25 mouse cellular contexts compared by ENCODE assay signal in the genomic region with DNA sequence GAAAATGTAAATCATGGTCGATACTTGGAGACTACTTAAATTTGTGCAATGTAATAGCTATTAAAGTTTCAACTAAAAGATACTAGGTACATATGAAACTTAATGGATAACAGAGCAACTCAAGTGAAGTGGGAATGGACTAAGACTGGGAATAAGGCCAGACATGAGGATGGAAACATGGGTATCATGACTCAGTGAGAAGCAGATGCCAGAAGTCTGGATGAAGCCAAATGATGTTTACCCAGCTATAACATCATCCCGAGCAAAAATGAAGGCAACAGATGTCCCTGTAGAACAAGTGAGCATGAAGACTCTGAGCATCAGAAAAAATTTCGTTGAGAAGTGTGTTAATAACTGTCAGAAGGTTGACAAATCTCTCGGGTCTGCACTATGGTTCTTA.
DNase-seq lines count a peak whose midpoint lies in the region; ATAC-seq and TF ChIP-seq lines count a peak whose summit lies in the region.
"Had no signal": no experiment of that assay in that cellular context is flagged by ENCODE, and none has a peak within 500 bp of the region (broad histone marks: within the 10 kb centered on the region; RNA-seq: fewer than 3 reads in every experiment).

No protein-coding gene starts in this region.

- intact Hi-C loops in left cerebral cortex, postnatal 4 days (cut with DNase I): no loop called here

- 73% methylated on average over 4 of the region's 4 CpGs for WGBS in forebrain, embryonic 14.5 days
- WGBS in forebrain, embryonic 11.5 days: 73% methylated on average over 4 of the region's 4 CpGs
- 79% methylated on average over 4 of the region's 4 CpGs for WGBS in midbrain, embryonic 10.5 days

- H3K4me2 ChIP-seq in forebrain, embryonic 14.5 days (ENCODE audit: low read length): no peak overlapping the region
- no peak overlapping the region for H3K4me2 ChIP-seq in forebrain, embryonic 11.5 days (ENCODE audit: low read depth, low read length, severe bottlenecking)
- H3K4me2 ChIP-seq: embryonic facial prominence, embryonic 12.5 days; heart, embryonic 15.5 days; hindbrain, embryonic 15.5 days; intestine, embryonic 15.5 days had no signal

- no peaks in the 10 kb centered on the region for H3K4me1 ChIP-seq in forebrain, embryonic 14.5 days (ENCODE audit: control insufficient read depth, insufficient read depth, low read length)
- H3K4me1 ChIP-seq in forebrain, embryonic 11.5 days (replicated peaks; ENCODE audit: control insufficient read depth, insufficient read depth, low read length): no peaks in the 10 kb centered on the region
- no peaks in the 10 kb centered on the region for H3K4me1 ChIP-seq in midbrain, embryonic 10.5 days
- H3K4me1 ChIP-seq: embryonic facial prominence, embryonic 12.5 days; heart, embryonic 15.5 days; hindbrain, embryonic 15.5 days; intestine, embryonic 15.5 days had no signal

- H3K27me3 ChIP-seq in forebrain, embryonic 14.5 days (replicated peaks; ENCODE audit: control insufficient read depth, insufficient read depth, low read length): no peaks in the 10 kb centered on the region
- no peaks in the 10 kb centered on the region for H3K27me3 ChIP-seq in forebrain, embryonic 11.5 days (ENCODE audit: control insufficient read depth, insufficient read depth, low read length)
- H3K27me3 ChIP-seq in midbrain, embryonic 10.5 days (ENCODE audit: low read depth, poor library complexity, severe bottlenecking): no peaks in the 10 kb centered on the region
- H3K27me3 ChIP-seq: CH12.LX; embryonic facial prominence, embryonic 12.5 days; heart, embryonic 15.5 days; hindbrain, embryonic 15.5 days; intestine, embryonic 15.5 days had no signal

- no peak overlapping the region for H3K9ac ChIP-seq in forebrain, embryonic 14.5 days (ENCODE audit: low read length)
- H3K9ac ChIP-seq in forebrain, embryonic 11.5 days (ENCODE audit: low read length): no peak overlapping the region
- H3K9ac ChIP-seq: embryonic facial prominence, embryonic 12.5 days; heart, embryonic 15.5 days; hindbrain, embryonic 15.5 days; intestine, embryonic 15.5 days had no signal

- TF ChIP-seq CTCF in layer of hippocampus, adult 2 months (conservative IDR thresholded peaks at IDR 0.05): no peak

- no peaks in the 10 kb centered on the region for H3K9me3 ChIP-seq in forebrain, embryonic 14.5 days (replicated peaks; ENCODE audit: control insufficient read depth, low read length)
- no peaks in the 10 kb centered on the region for H3K9me3 ChIP-seq in forebrain, embryonic 11.5 days (ENCODE audit: control insufficient read depth, low read length)
- no peaks in the 10 kb centered on the region for H3K9me3 ChIP-seq in midbrain, embryonic 10.5 days (replicated peaks)
- H3K9me3 ChIP-seq: embryonic facial prominence, embryonic 12.5 days; heart, embryonic 15.5 days; hindbrain, embryonic 15.5 days; intestine, embryonic 15.5 days had no signal

- peak; percentile 12 for DNase-seq in forebrain, embryonic 14.5 days (ENCODE audit: low spot score)
- no peak for DNase-seq in forebrain, embryonic 11.5 days (ENCODE audit: low spot score)
- peak; percentile 7 for DNase-seq in left cerebral cortex, adult 18-20 months (ENCODE audit: low spot score in 2 of 2)
- DNase-seq in left cerebral cortex, postnatal 4 days: no peak
- DNase-seq in layer of hippocampus, adult 2 months (ENCODE audit: low spot score in 2 of 2): peak; percentile 45 to 74
- peak; percentile 59 for DNase-seq in telencephalon, adult 2 months (ENCODE audit: low read depth, low spot score)
- no peak for DNase-seq in midbrain, embryonic 10.5 days (ENCODE audit: low spot score)
- DNase-seq in cerebellum, postnatal 14 days: no peak
- DNase-seq: adrenal gland, postnatal 36 days; cerebellum, adult 8-10 months; gastrocnemius, postnatal 25 days; heart, postnatal 4 days; kidney, adult 9 months; kidney, postnatal 36 days; liver; midbrain, embryonic 14.5 days; thymus, postnatal 14 days had no signal

- no peak overlapping the region for H3K4me3 ChIP-seq in forebrain, embryonic 14.5 days (ENCODE audit: low read depth, low read length)
- no peak overlapping the region for H3K4me3 ChIP-seq in forebrain, embryonic 11.5 days (ENCODE audit: low read depth, low read length)
- no peak overlapping the region for H3K4me3 ChIP-seq in layer of hippocampus, adult 2 months
- no peak overlapping the region for H3K4me3 ChIP-seq in midbrain, embryonic 10.5 days
- H3K4me3 ChIP-seq: embryonic facial prominence, embryonic 12.5 days; heart, embryonic 15.5 days; hindbrain, embryonic 15.5 days; intestine, embryonic 15.5 days; myocyte had no signal

- H3K27ac ChIP-seq in forebrain, embryonic 14.5 days (ENCODE audit: low read depth, low read length): no peak overlapping the region
- H3K27ac ChIP-seq in forebrain, embryonic 11.5 days (ENCODE audit: low read depth, low read length): no peak overlapping the region
- H3K27ac ChIP-seq in layer of hippocampus, adult 2 months: peak overlapping the region; percentile 67
- no peak overlapping the region for H3K27ac ChIP-seq in midbrain, embryonic 10.5 days (replicated peaks)
- H3K27ac ChIP-seq: embryonic facial prominence, embryonic 12.5 days; heart, embryonic 15.5 days; hindbrain, embryonic 15.5 days; intestine, embryonic 15.5 days; stomach, postnatal 0 days had no signal

- H3K36me3 ChIP-seq in forebrain, embryonic 14.5 days (ENCODE audit: control insufficient read depth, insufficient read depth, low read length): no peaks in the 10 kb centered on the region
- no peaks in the 10 kb centered on the region for H3K36me3 ChIP-seq in forebrain, embryonic 11.5 days (ENCODE audit: control insufficient read depth, insufficient read depth, low read length)
- H3K36me3 ChIP-seq in midbrain, embryonic 10.5 days: no peaks in the 10 kb centered on the region
- H3K36me3 ChIP-seq: embryonic facial prominence, embryonic 12.5 days; heart, embryonic 15.5 days; hindbrain, embryonic 15.5 days; intestine, embryonic 15.5 days had no signal

- no peak for ATAC-seq in forebrain, embryonic 14.5 days
- no peak for ATAC-seq in forebrain, embryonic 11.5 days (replicated peaks; ENCODE audit: low FRiP score)
- ATAC-seq: intestine, embryonic 15.5 days; lung, postnatal 0 days had no signal

Comparison
In these comparisons a context has a peak if more than half of its experiments do, and no peak if none do; other contexts are left out.
1. DNase-seq: peak in forebrain, embryonic 14.5 days (single experiment), left cerebral cortex, adult 18-20 months (2 of 2), layer of hippocampus, adult 2 months (2 of 2) and telencephalon, adult 2 months (single experiment); none in forebrain, embryonic 11.5 days (single experiment), left cerebral cortex, postnatal 4 days (single experiment), midbrain, embryonic 10.5 days (single experiment) and cerebellum, postnatal 14 days (0 of 2).